Mouse (Mus musculus) neural tube, embryonic 11.5 days (tissue): ENCODE results near the gene Btbd9. TPM values are rescaled to one million over a fixed set of nuclear protein-coding genes. Genes with fewer than 3 reads are reported as not detected.
A peak's percentile ranks its signal among the peaks of the same experiment; 100 is the strongest.
"Not testable (repeated sequence)": the region's sequence is repeated elsewhere in the genome, so short reads cannot be mapped to it uniquely, and the experiment has no call there.

Source experiments
- ATAC-seq: fragments of 200-750 bp; cut with Nextera tagmentation; 2 replicates; pipeline ENCODE4 v1.8.0; 2017; ENCODE audit warnings: moderate number of reproducible peaks, mild to moderate bottlenecking, moderate TSS enrichment, moderate library complexity; ENCODE audit not compliant: insufficient read depth, low FRiP score, low TSS enrichment
- DNase-seq: peaks from one replicate; pipeline ENCODE4 v3.0.0-alpha.2; 2015; ENCODE audit warnings: low spot score
- H3K27ac ChIP-seq: fragments of 300-500 bp; sonication (generic); 2 replicates; pipeline ENCODE4 v1.5.1; 2014; ENCODE audit warnings: low read depth, mild to moderate bottlenecking, low read length
- H3K27me3 ChIP-seq: fragments of 300-500 bp; sonication (generic); 2 replicates; pipeline ENCODE4 v1.6.1; 2014; ENCODE audit warnings: mild to moderate bottlenecking, low read length, mixed read lengths; ENCODE audit not compliant: control insufficient read depth, insufficient read depth
- H3K36me3 ChIP-seq: fragments of 300-500 bp; sonication (generic); 2 replicates; pipeline ENCODE4 v1.6.1; 2014; ENCODE audit warnings: mild to moderate bottlenecking, low read length, moderate library complexity, mixed read lengths; ENCODE audit not compliant: control insufficient read depth, insufficient read depth
- H3K4me1 ChIP-seq: fragments of 300-500 bp; sonication (generic); 2 replicates; pipeline ENCODE4 v1.6.1; 2014; ENCODE audit warnings: low read length, mixed read lengths; ENCODE audit not compliant: control insufficient read depth, insufficient read depth
- H3K4me2 ChIP-seq: fragments of 300-500 bp; sonication (generic); 2 replicates; pipeline ENCODE4 v1.6.1; 2014; ENCODE audit warnings: low read depth, mild to moderate bottlenecking, moderate library complexity
- H3K4me3 ChIP-seq: fragments of 300-500 bp; sonication (generic); 2 replicates; pipeline ENCODE4 v1.5.1; 2014; ENCODE audit warnings: low read depth, low read length
- H3K9ac ChIP-seq: fragments of 300-500 bp; sonication (generic); 2 replicates; pipeline ENCODE4 v1.6.1; 2014; ENCODE audit warnings: mild to moderate bottlenecking, low read length
- H3K9me3 ChIP-seq: fragments of 300-500 bp; sonication (generic); 2 replicates; pipeline ENCODE4 v1.6.1; 2016; ENCODE audit warnings: low read length; ENCODE audit not compliant: control insufficient read depth
- WGBS: fragments of 180-500 bp; shearing (Covaris S2); extraction: QIAGEN DNeasy Blood & Tissue Kit; methylation state at CpG from one replicate; pipeline ENCODE4 v1.1.7; 2014; 5-methylcytosine and 5-hydroxymethylcytosine counted together
- polyA plus RNA-seq: library from polyadenylated mRNA; unstranded; fragments of >200 nt; fragmentation: Nextera tagmentation; extraction: Ambion mirVana; gene quantifications from 2 replicates; pipeline ENCODE4 v1.2.1, GENCODE M21; 2014

Gene Btbd9
- polyA plus RNA-seq, result 56.5 and 60.6 TPM in 2 replicates

- ATAC-seq (peak; percentile 90), DNase-seq (peak; percentile 93)
- Histone ChIP-seq H3K4me3 (peak within 1 kb of the TSS; percentile 73), H3K27ac (peak within 1 kb of the TSS; percentile 78), H3K9ac (peak within 1 kb of the TSS; percentile 70), H3K36me3 (no peaks in the 10 kb centered on the region), H3K4me2 (peak within 1 kb of the TSS; percentile 59), H3K4me1 (peaks cover 4% of the 10 kb centered on the region; the same call in 1 of the 2 replicates), H3K9me3 (no peaks in the 10 kb centered on the region), H3K27me3 (no peaks in the 10 kb centered on the region)
- WGBS, result 0% methylated on average over 61 of the region's 94 CpGs
These were observed at the start of gene Btbd9 for GRCm38 (mm10) chr17:30575941-30576773. Gene Btbd9 (minus strand): TSS chr17:30576488.

DNA sequence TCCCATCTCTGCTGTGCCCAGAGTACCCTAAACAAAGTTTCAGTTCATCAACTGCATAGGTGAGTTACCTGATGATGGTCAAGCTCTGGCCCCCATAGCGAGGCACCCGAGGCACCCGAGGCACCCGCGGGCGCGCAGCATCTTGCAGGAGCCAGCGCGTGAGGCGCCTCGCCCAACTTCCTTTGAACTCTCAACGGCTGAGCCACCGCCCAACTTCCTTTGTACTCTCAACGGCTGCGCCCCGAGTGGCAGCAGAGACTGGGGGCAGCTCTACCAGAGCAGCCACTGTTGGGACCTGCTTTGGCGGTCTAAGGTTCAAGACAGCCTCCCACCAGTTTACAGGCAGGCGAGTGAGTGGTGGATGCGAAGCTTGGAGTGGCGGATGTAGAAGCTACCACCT, 47.8 kb upstream of the Btbd9 start, which contains the start of gene Dnah8:
Gene Dnah8 (plus strand): TSS at position 223 of the 400 bp plus-strand sequence.
- not testable (repeated sequence) for H3K36me3 ChIP-seq, H3K9ac ChIP-seq, H3K27me3 ChIP-seq, ATAC-seq, H3K4me1 ChIP-seq, H3K4me3 ChIP-seq, DNase-seq, H3K9me3 ChIP-seq, H3K4me2 ChIP-seq, H3K27ac ChIP-seq
- no CpG with 5 or more reads among the region's 20 CpGs for WGBS

DNA sequence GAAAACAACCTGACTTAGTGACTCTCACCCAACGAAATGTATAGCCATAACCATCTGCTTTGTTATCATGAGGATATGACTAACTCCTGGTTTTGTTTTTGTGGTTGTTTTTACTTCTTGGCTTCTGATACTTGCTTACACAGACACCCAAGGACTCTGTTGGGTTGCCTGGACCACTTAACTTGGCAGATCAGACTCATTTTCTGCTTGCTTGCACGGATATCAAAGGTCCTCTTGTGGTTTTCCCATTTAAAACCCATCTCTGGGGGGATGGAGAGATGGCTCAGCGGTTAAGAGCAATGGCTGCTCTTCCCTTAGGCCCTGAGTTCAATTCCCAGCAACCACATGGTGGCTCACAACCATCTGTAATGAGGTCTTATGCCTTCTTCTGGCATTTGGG, 46.9 kb upstream of the Btbd9 start:
- ATAC-seq (no peak), DNase-seq (no peak)
- no peak overlapping the region for H3K4me3 ChIP-seq
- no peaks in the 10 kb centered on the region for H3K4me1 ChIP-seq
- WGBS, result 80% methylated on average over 3 of the region's 3 CpGs
- H3K9ac ChIP-seq, result no peak overlapping the region
- H3K36me3 ChIP-seq, result no peaks in the 10 kb centered on the region
- H3K9me3 ChIP-seq, result no peaks in the 10 kb centered on the region
- no peak overlapping the region for H3K4me2 ChIP-seq
- no peaks in the 10 kb centered on the region for H3K27me3 ChIP-seq
- no peak overlapping the region for H3K27ac ChIP-seq

DNA sequence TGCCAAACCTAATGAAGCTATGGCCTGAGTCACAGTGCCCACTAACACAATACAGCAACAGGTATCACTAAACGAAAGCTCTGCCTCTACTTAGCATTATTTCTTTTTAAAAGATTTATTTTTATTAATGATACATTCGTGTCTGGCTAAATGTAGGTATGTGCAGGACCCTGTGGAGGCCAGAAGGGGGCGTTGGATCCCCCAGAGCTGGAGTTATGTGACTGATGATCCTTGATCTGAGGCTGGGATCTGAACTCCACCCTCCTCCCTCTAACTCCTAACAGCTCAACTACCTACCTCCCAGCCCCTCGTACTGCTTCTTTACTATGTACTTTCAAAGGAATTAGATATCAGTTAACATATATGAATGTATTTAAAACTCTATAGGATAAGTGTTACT, 45.2 kb upstream of the Btbd9 start:
- Histone ChIP-seq H3K36me3 (no peaks in the 10 kb centered on the region), H3K4me1 (no peaks in the 10 kb centered on the region), H3K27me3 (no peaks in the 10 kb centered on the region), H3K9ac (no peak overlapping the region), H3K4me3 (no peak overlapping the region), H3K27ac (no peak overlapping the region), H3K9me3 (no peaks in the 10 kb centered on the region), H3K4me2 (no peak overlapping the region)
- no peak for ATAC-seq
- DNase-seq, result no peak
- WGBS, result 75% methylated on average over 4 of the region's 4 CpGs

DNA sequence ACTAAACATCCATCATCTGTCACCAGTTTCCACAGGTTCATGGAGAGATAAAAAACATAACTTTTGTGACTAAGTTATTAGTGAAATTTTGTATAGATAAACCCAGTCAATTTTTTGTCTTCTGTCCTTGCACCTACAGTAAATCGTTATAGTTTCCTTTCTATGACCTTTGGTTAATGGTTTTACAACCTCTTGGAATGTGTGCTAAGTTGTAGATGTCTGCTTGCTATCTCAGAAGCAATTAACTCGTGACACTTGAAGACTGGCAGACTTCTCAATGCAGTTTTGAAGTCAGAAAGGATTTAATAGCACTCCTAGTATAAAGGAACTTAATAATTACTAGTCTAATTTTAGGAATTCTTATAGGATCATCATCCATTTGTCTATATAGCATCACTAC, 44.3 kb upstream of the Btbd9 start:
- H3K9me3 ChIP-seq, result no peaks in the 10 kb centered on the region
- 58% methylated on average over 2 of the region's 2 CpGs for WGBS
- no peaks in the 10 kb centered on the region for H3K36me3 ChIP-seq
- DNase-seq (no peak), ATAC-seq (no peak)
- no peaks in the 10 kb centered on the region for H3K27me3 ChIP-seq
- H3K4me3 ChIP-seq, result no peak overlapping the region
- no peak overlapping the region for H3K4me2 ChIP-seq
- H3K9ac ChIP-seq, result no peak overlapping the region
- no peak overlapping the region for H3K27ac ChIP-seq
- H3K4me1 ChIP-seq, result no peaks in the 10 kb centered on the region

GRCm38 (mm10) chr17:30619153-30619552, 42.9 kb upstream of the Btbd9 start:
- Histone ChIP-seq H3K9ac (no peak overlapping the region), H3K4me1 (no peaks in the 10 kb centered on the region), H3K4me2 (no peak overlapping the region), H3K27me3 (no peaks in the 10 kb centered on the region), H3K4me3 (no peak overlapping the region), H3K9me3 (no peaks in the 10 kb centered on the region), H3K36me3 (no peaks in the 10 kb centered on the region), H3K27ac (no peak overlapping the region)
- 72% methylated on average over 2 of the region's 2 CpGs for WGBS
- DNase-seq, result no peak
- ATAC-seq, result no peak

- WGBS, result 87% methylated on average over 3 of the region's 3 CpGs
- no peaks in the 10 kb centered on the region for H3K36me3 ChIP-seq
- H3K4me3 ChIP-seq, result no peak overlapping the region
- no peak overlapping the region for H3K4me2 ChIP-seq
- DNase-seq, result no peak
- H3K4me1 ChIP-seq, result no peaks in the 10 kb centered on the region
- H3K9ac ChIP-seq, result no peak overlapping the region
- no peak overlapping the region for H3K27ac ChIP-seq
- H3K27me3 ChIP-seq, result no peaks in the 10 kb centered on the region
- H3K9me3 ChIP-seq, result no peaks in the 10 kb centered on the region
- no peak for ATAC-seq
These were observed 42.0 kb upstream of the Btbd9 start for GRCm38 (mm10) chr17:30618136-30618891.

DNA sequence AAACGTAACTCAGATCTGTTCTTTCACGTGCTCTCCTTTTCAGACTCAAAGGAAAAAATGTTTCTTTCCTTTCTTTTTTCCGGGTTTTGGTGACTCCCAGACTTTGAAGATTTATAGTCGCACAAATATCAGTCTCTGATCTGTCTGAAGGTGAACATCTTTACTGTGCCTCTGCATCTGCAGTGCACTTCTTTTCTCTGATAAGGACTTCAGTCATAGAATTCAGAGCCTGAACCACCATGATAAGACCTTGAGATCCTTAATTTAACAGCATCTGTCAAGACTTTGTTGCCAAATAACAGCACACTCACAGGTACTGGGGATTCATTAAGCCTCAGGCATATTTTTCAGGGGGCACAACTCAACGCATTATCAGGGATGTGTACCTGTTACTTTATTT, 39.9 kb upstream of the Btbd9 start:
- Histone ChIP-seq H3K4me2 (no peak overlapping the region), H3K27me3 (no peaks in the 10 kb centered on the region), H3K9me3 (no peaks in the 10 kb centered on the region), H3K4me1 (no peaks in the 10 kb centered on the region; the same call in none of the 2 replicates), H3K4me3 (no peak overlapping the region), H3K27ac (no peak overlapping the region), H3K36me3 (no peaks in the 10 kb centered on the region), H3K9ac (no peak overlapping the region)
- ATAC-seq (no peak), DNase-seq (no peak)
- WGBS, result 91% methylated on average over 5 of the region's 5 CpGs
